Mouse (Mus musculus) heart, embryonic 12.5 days (tissue): ENCODE measurements around the gene Phlda2. TPM values are rescaled to one million over a fixed set of nuclear protein-coding genes. Genes with fewer than 3 reads are reported as not detected.
"Not testable (repeated sequence)": the region's sequence is repeated elsewhere in the genome, so short reads cannot be mapped to it uniquely, and the experiment has no call there.

ENCODE experiments used
- ATAC-seq: fragments of 200-750 bp; cut with Nextera tagmentation; 2 replicates; pipeline ENCODE4 v1.8.0; 2017; ENCODE audit warnings: moderate TSS enrichment, moderate library complexity; ENCODE audit not compliant: insufficient number of reproducible peaks, low FRiP score
- H3K27ac ChIP-seq: fragments of 300-500 bp; sonication (generic); 2 replicates; pipeline ENCODE4 v1.5.1; 2016; ENCODE audit warnings: mild to moderate bottlenecking, moderate library complexity; ENCODE audit not compliant: poor library complexity, severe bottlenecking
- H3K27me3 ChIP-seq: fragments of 300-500 bp; sonication (generic); replicated peaks from 2 replicates; pipeline ENCODE4 v1.6.1; 2016; ENCODE audit warnings: mild to moderate bottlenecking, moderate library complexity
- H3K36me3 ChIP-seq: fragments of 300-500 bp; sonication (generic); 2 replicates; pipeline ENCODE4 v1.6.1; 2016; ENCODE audit warnings: mild to moderate bottlenecking, moderate library complexity
- H3K4me1 ChIP-seq: fragments of 300-500 bp; sonication (generic); replicated peaks from 2 replicates; pipeline ENCODE4 v1.6.1; 2016; ENCODE audit warnings: mild to moderate bottlenecking
- H3K4me2 ChIP-seq: fragments of 300-500 bp; sonication (generic); 2 replicates; pipeline ENCODE4 v1.6.1; 2016; ENCODE audit warnings: mild to moderate bottlenecking, moderate library complexity
- H3K4me3 ChIP-seq: fragments of 300-500 bp; sonication (generic); 2 replicates; pipeline ENCODE4 v1.5.1; 2016; ENCODE audit warnings: mild to moderate bottlenecking
- H3K9ac ChIP-seq: fragments of 300-500 bp; sonication (generic); 2 replicates; pipeline ENCODE4 v1.6.1; 2016; ENCODE audit warnings: mild to moderate bottlenecking, moderate library complexity
- H3K9me3 ChIP-seq: fragments of 300-500 bp; sonication (generic); replicated peaks from 2 replicates; pipeline ENCODE4 v1.6.1; 2016; ENCODE audit warnings: mild to moderate bottlenecking, moderate library complexity
- WGBS: fragments of 180-500 bp; shearing (Covaris S2); methylation state at CpG from one replicate; pipeline ENCODE4 v1.1.7; 2016; 5-methylcytosine and 5-hydroxymethylcytosine counted together
- polyA plus RNA-seq: library from polyadenylated mRNA; unstranded; fragments of >200 nt; fragmentation: Nextera tagmentation; extraction: Ambion mirVana; gene quantifications from 2 replicates; pipeline ENCODE4 v1.2.1, GENCODE M21; 2016

Gene Phlda2
- 1.7 and 2.2 TPM in 2 replicates for polyA plus RNA-seq

GRCm38 (mm10) chr7:143502418-143503200 is at the start of gene Phlda2:
Gene Phlda2 (minus strand): TSS chr7:143503150.
- 0 out of 2 replicates have a peak, but pooled peaks have one; percentile 14 for ATAC-seq
- no peak within 1 kb of the TSS for H3K27ac ChIP-seq
- H3K4me1 ChIP-seq: peaks cover 12% of the 10 kb centered on the region
- peak within 1 kb of the TSS; percentile 55 for H3K9ac ChIP-seq
- peak within 1 kb of the TSS; percentile 50 for H3K4me3 ChIP-seq
- peaks cover 66% of the 10 kb centered on the region for H3K27me3 ChIP-seq
- 2% methylated on average over 51 of the region's 51 CpGs for WGBS
- H3K9me3 ChIP-seq: no peaks in the 10 kb centered on the region
- peak within 1 kb of the TSS; percentile 91 for H3K4me2 ChIP-seq
- no peaks in the 10 kb centered on the region for H3K36me3 ChIP-seq

GRCm38 (mm10) chr7:143549588-143550220 is 46.8 kb upstream of the Phlda2 start:
- ATAC-seq: no peak
- H3K27me3 ChIP-seq: no peaks in the 10 kb centered on the region
- 22% methylated on average over 2 of the region's 2 CpGs for WGBS
- no peaks in the 10 kb centered on the region for H3K9me3 ChIP-seq
- H3K9ac ChIP-seq: peak overlapping the region; percentile 83
- peak overlapping the region; percentile 84 for H3K4me3 ChIP-seq
- H3K4me2 ChIP-seq: peak overlapping the region; percentile 88
- peaks cover 27% of the 10 kb centered on the region for H3K4me1 ChIP-seq
- H3K36me3 ChIP-seq: peaks cover 20% of the 10 kb centered on the region; the same call in 1 of the 2 replicates
- H3K27ac ChIP-seq: peak overlapping the region; percentile 94

- Histone ChIP-seq H3K36me3 (0 out of 2 replicates have a peak, but pooled peaks cover 20% of the 10 kb centered on the region), H3K4me3 (peak within 1 kb of the TSS; percentile 84), H3K4me1 (peaks cover 28% of the 10 kb centered on the region), H3K4me2 (peak within 1 kb of the TSS; percentile 88), H3K27me3 (no peaks in the 10 kb centered on the region), H3K27ac (peak within 1 kb of the TSS; percentile 94), H3K9ac (peak within 1 kb of the TSS; percentile 90), H3K9me3 (no peaks in the 10 kb centered on the region)
- ATAC-seq: peak; percentile 98
- WGBS: under 1% methylated on average over 43 of the region's 43 CpGs
Measured at GRCm38 (mm10) chr7:143548976-143549457, 46.1 kb upstream of the Phlda2 start, which contains the start of gene Nap1l4. Gene Nap1l4 (minus strand): TSS chr7:143549106.

- Histone ChIP-seq H3K27ac (peak overlapping the region; percentile 88), H3K36me3 (0 out of 2 replicates have a peak, but pooled peaks cover 20% of the 10 kb centered on the region), H3K9me3 (no peaks in the 10 kb centered on the region), H3K4me1 (peaks cover 34% of the 10 kb centered on the region), H3K9ac (peak overlapping the region; percentile 90), H3K27me3 (no peaks in the 10 kb centered on the region), H3K4me3 (peak overlapping the region; percentile 84), H3K4me2 (peak overlapping the region; percentile 88)
- WGBS: under 1% methylated on average over 49 of the region's 63 CpGs
- ATAC-seq: peak; percentile 88
Measured at GRCm38 (mm10) chr7:143548231-143548961, 45.4 kb upstream of the Phlda2 start.

GRCm38 (mm10) chr7:143546554-143546953 is 43.6 kb upstream of the Phlda2 start:
- Histone ChIP-seq H3K27me3 (no peaks in the 10 kb centered on the region), H3K4me3 (no peak overlapping the region), H3K4me2 (no peak overlapping the region), H3K36me3 (0 out of 2 replicates have a peak, but pooled peaks cover 20% of the 10 kb centered on the region), H3K27ac (no peak overlapping the region), H3K9me3 (no peaks in the 10 kb centered on the region), H3K4me1 (peaks cover 42% of the 10 kb centered on the region), H3K9ac (no peak overlapping the region)
- WGBS: 67% methylated on average over 2 of the region's 2 CpGs
- no peak for ATAC-seq

- Histone ChIP-seq H3K27me3 (no peaks in the 10 kb centered on the region), H3K4me1 (peaks cover 47% of the 10 kb centered on the region), H3K4me3 (no peak overlapping the region), H3K36me3 (peaks cover 27% of the 10 kb centered on the region; the same call in 1 of the 2 replicates), H3K9ac (no peak overlapping the region), H3K4me2 (no peak overlapping the region), H3K27ac (no peak overlapping the region), H3K9me3 (no peaks in the 10 kb centered on the region)
- ATAC-seq: no peak
- WGBS: 95% methylated on average over 2 of the region's 2 CpGs
Measured at GRCm38 (mm10) chr7:143544368-143544767, 41.4 kb upstream of the Phlda2 start.

GRCm38 (mm10) chr7:143538671-143539070 is 35.7 kb upstream of the Phlda2 start:
- Histone ChIP-seq H3K4me3 (no peak overlapping the region), H3K36me3 (peaks cover 60% of the 10 kb centered on the region), H3K9ac (no peak overlapping the region), H3K9me3 (no peaks in the 10 kb centered on the region), H3K27me3 (no peaks in the 10 kb centered on the region), H3K4me1 (peaks cover 22% of the 10 kb centered on the region), H3K27ac (no peak overlapping the region), H3K4me2 (no peak overlapping the region)
- no peak for ATAC-seq
- 47% methylated on average over 1 of the region's 1 CpGs for WGBS

- H3K27ac ChIP-seq, ATAC-seq, H3K9me3 ChIP-seq, H3K9ac ChIP-seq, H3K4me2 ChIP-seq, H3K27me3 ChIP-seq, H3K4me3 ChIP-seq: not testable (repeated sequence)
- Histone ChIP-seq H3K4me1 (peaks cover 18% of the 10 kb centered on the region), H3K36me3 (peaks cover 64% of the 10 kb centered on the region)
- 79% methylated on average over 6 of the region's 6 CpGs for WGBS
Measured at GRCm38 (mm10) chr7:143538229-143538628, 35.3 kb upstream of the Phlda2 start.

- Histone ChIP-seq H3K4me2 (no peak overlapping the region), H3K27ac (no peak overlapping the region)
- 85% methylated on average over 3 of the region's 3 CpGs for WGBS
Measured at GRCm38 (mm10) chr7:143536251-143536650, 33.3 kb upstream of the Phlda2 start.

GRCm38 (mm10) chr7:143533284-143533683 is 30.3 kb upstream of the Phlda2 start:
- Histone ChIP-seq H3K9ac (no peak overlapping the region), H3K4me1 (no peaks in the 10 kb centered on the region; the same call in 1 of the 2 replicates), H3K4me3 (no peak overlapping the region), H3K27ac (no peak overlapping the region), H3K36me3 (peaks cover 97% of the 10 kb centered on the region), H3K9me3 (no peaks in the 10 kb centered on the region), H3K27me3 (no peaks in the 10 kb centered on the region), H3K4me2 (no peak overlapping the region)
- ATAC-seq: peak; percentile 82
- 54% methylated on average over 2 of the region's 2 CpGs for WGBS

More at GRCm38 (mm10) chr7:143536251-143536650, 33.3 kb upstream of the Phlda2 start:
- Histone ChIP-seq H3K36me3 (peaks cover 81% of the 10 kb centered on the region), H3K27me3 (no peaks in the 10 kb centered on the region), H3K9me3 (no peaks in the 10 kb centered on the region), H3K9ac (no peak overlapping the region), H3K4me1 (peaks cover 12% of the 10 kb centered on the region), H3K4me3 (no peak overlapping the region)
- ATAC-seq: no peak
